Mouse (Mus musculus) brain, embryonic 14.5 days (tissue): Measurements from ENCODE around the gene Mvd.

ENCODE experiments used
- CTCF ChIP-seq: fragments of 200-500 bp; IDR thresholded peaks from 2 replicates; pipeline ENCODE4 v1.5.1; 2012; ENCODE audit warnings: inconsistent platforms, mild to moderate bottlenecking, moderate library complexity, borderline replicate concordance; ENCODE audit not compliant: insufficient read depth, insufficient read length; ENCODE audit errors: extremely low read depth
- POLR2A ChIP-seq: fragments of 200-500 bp; IDR thresholded peaks from 2 replicates; pipeline ENCODE4 v1.6.1; 2012; ENCODE audit warnings: mild to moderate bottlenecking, inconsistent platforms, borderline replicate concordance; ENCODE audit not compliant: poor library complexity, insufficient read depth, insufficient read length, severe bottlenecking; ENCODE audit errors: extremely low read depth

GRCm38 (mm10) chr8:122442781-122443180 lies 441 bp downstream of the Mvd start:
- TF ChIP-seq CTCF (no peak), POLR2A (no peak)
